Mouse (Mus musculus) myocyte (in vitro differentiated cells): ENCODE measurements around the gene Spns2. TPM values are rescaled to one million over a fixed set of nuclear protein-coding genes. Genes with fewer than 3 reads are reported as not detected.

Experiments used
- H3K27me3 ChIP-seq: one replicate; pipeline ENCODE4 v1.6.1; 2011; ENCODE audit not compliant: control insufficient read depth, insufficient read depth, insufficient read length
- H3K36me3 ChIP-seq: one replicate; pipeline ENCODE4 v1.6.1; 2011; ENCODE audit not compliant: control insufficient read depth, insufficient read depth
- H3K4me2 ChIP-seq: one replicate; pipeline ENCODE4 v1.6.1; 2011; ENCODE audit warnings: low read depth, control low read depth
- H3K4me3 ChIP-seq: one replicate; pipeline ENCODE4 v1.5.1; 2011; ENCODE audit warnings: mild to moderate bottlenecking, control low read depth, moderate library complexity
- H3K79me2 ChIP-seq: one replicate; pipeline ENCODE4 v1.6.1; 2011; ENCODE audit not compliant: control insufficient read depth, insufficient read depth
- H3ac ChIP-seq: one replicate; pipeline ENCODE4 v1.6.1; 2011; ENCODE audit not compliant: control insufficient read depth, insufficient read length
- CEBPB ChIP-seq: IDR thresholded peaks from 2 replicates; pipeline ENCODE4 v1.6.1; 2011; ENCODE audit warnings: mild to moderate bottlenecking, moderate library complexity; ENCODE audit not compliant: poor library complexity, insufficient read depth, severe bottlenecking
- E2F4 ChIP-seq: IDR thresholded peaks from one replicate; pipeline ENCODE4 v1.6.1; 2011; ENCODE audit warnings: mild to moderate bottlenecking, control low read depth, moderate library complexity; ENCODE audit not compliant: insufficient read depth
- MAX ChIP-seq: IDR thresholded peaks from one replicate; pipeline ENCODE4 v1.6.1; 2011; ENCODE audit warnings: low read depth, mild to moderate bottlenecking, control low read depth
- MYOD1 ChIP-seq, 3 experiments: IDR thresholded peaks; one replicate each; pipeline ENCODE4 v1.6.1; 2011; ENCODE audit warnings: control low read depth in 2 of 3, low read depth in 2 of 3, mild to moderate bottlenecking in 2 of 3, moderate library complexity in 1 of 3; ENCODE audit not compliant: insufficient read length in 2 of 3, control insufficient read depth in 1 of 3
- MYOG ChIP-seq, 3 experiments: IDR thresholded peaks; one replicate each; pipeline ENCODE4 v1.6.1; 2011; ENCODE audit warnings: control low read depth in 2 of 3, low read depth in 2 of 3, mild to moderate bottlenecking in 2 of 3; ENCODE audit not compliant: insufficient read length in 2 of 3, control insufficient read depth in 1 of 3, insufficient read depth in 1 of 3
- POLR2A ChIP-seq: IDR thresholded peaks from one replicate; pipeline ENCODE4 v1.6.1; 2011; ENCODE audit warnings: low read depth, mild to moderate bottlenecking, control low read depth, moderate library complexity; ENCODE audit not compliant: insufficient read length
- POLR2AphosphoS2 ChIP-seq: IDR thresholded peaks from one replicate; pipeline ENCODE4 v1.6.1; 2011; ENCODE audit warnings: low read depth, control low read depth; ENCODE audit not compliant: insufficient read length
- REST ChIP-seq: IDR thresholded peaks from one replicate; pipeline ENCODE4 v1.6.1; 2011; ENCODE audit warnings: mild to moderate bottlenecking, control low read depth, moderate library complexity; ENCODE audit not compliant: insufficient read depth, insufficient read length
- SRF ChIP-seq: IDR thresholded peaks from one replicate; pipeline ENCODE4 v1.6.1; 2011; ENCODE audit warnings: low read depth; ENCODE audit not compliant: control insufficient read depth, insufficient read length
- TCF12 ChIP-seq: IDR thresholded peaks from one replicate; pipeline ENCODE4 v1.6.1; 2011; ENCODE audit warnings: mild to moderate bottlenecking, control low read depth; ENCODE audit not compliant: poor library complexity, insufficient read depth, severe bottlenecking
- TCF3 ChIP-seq: IDR thresholded peaks from one replicate; pipeline ENCODE4 v1.6.1; 2011; ENCODE audit warnings: low read depth, control low read depth; ENCODE audit not compliant: insufficient read length
- USF1 ChIP-seq: IDR thresholded peaks from one replicate; pipeline ENCODE4 v1.6.1; 2011; ENCODE audit warnings: low read depth, mild to moderate bottlenecking, control low read depth, moderate library complexity
- polyA plus RNA-seq: library from polyadenylated mRNA; unstranded; fragments of >200 nt; fragmentation: generic; extraction: Trizol; gene quantifications from one replicate; pipeline ENCODE4 v1.2.1, GENCODE M21; 2012; ENCODE audit warnings: missing spikeins

Spns2 gene
- polyA plus RNA-seq, 1 experiment = 0.10 TPM

GRCm38 (mm10) chr11:72455694-72456093 lies 34.0 kb downstream of the Spns2 start:
- Histone ChIP-seq H3K79me2 (no peaks in the 10 kb centered on the region), H3ac (no peak overlapping the region), H3K27me3 (no peaks in the 10 kb centered on the region), H3K4me3 (no peak overlapping the region), H3K36me3 (peaks cover 3% of the 10 kb centered on the region), H3K4me2 (no peak overlapping the region)
- TF ChIP-seq POLR2AphosphoS2 = no peak
- no peak for TF ChIP-seq POLR2A
- no peak for TF ChIP-seq SRF
- no peak for TF ChIP-seq TCF12
- no peak for TF ChIP-seq REST
- no peak for TF ChIP-seq TCF3
- TF ChIP-seq USF1 = no peak

- TF ChIP-seq USF1 (no peak), MYOD1 (IDR thresholded peaks at IDR 0.05; ENCODE audit: control insufficient read depth in 1 of 3, insufficient read length in 2 of 3, low read depth in 2 of 3) (no peak), MYOG (IDR thresholded peaks at IDR 0.05; ENCODE audit: control insufficient read depth in 1 of 3, insufficient read depth in 1 of 3, insufficient read length in 2 of 3, low read depth in 2 of 3) (no peak), POLR2AphosphoS2 (no peak), REST (no peak), POLR2A (no peak)
- Histone ChIP-seq H3K4me3 (no peak overlapping the region), H3K4me2 (no peak overlapping the region), H3ac (no peak overlapping the region), H3K27me3 (no peaks in the 10 kb centered on the region), H3K36me3 (peaks cover 23% of the 10 kb centered on the region), H3K79me2 (no peaks in the 10 kb centered on the region)
These were observed 36.4 kb downstream of the Spns2 start for GRCm38 (mm10) chr11:72453105-72453953.

- TF ChIP-seq TCF3 (no peak), POLR2AphosphoS2 (no peak), POLR2A (no peak), MYOG (IDR thresholded peaks at IDR 0.05; ENCODE audit: control insufficient read depth in 1 of 3, insufficient read depth in 1 of 3, insufficient read length in 2 of 3, low read depth in 2 of 3) (no peak), TCF12 (no peak), USF1 (no peak), MYOD1 (IDR thresholded peaks at IDR 0.05; ENCODE audit: control insufficient read depth in 1 of 3, insufficient read length in 2 of 3, low read depth in 2 of 3) (no peak)
- no peak overlapping the region for H3K4me3 ChIP-seq
- H3K36me3 ChIP-seq = peaks cover 32% of the 10 kb centered on the region
- no peaks in the 10 kb centered on the region for H3K79me2 ChIP-seq
- no peaks in the 10 kb centered on the region for H3K27me3 ChIP-seq
- no peak overlapping the region for H3ac ChIP-seq
- no peak overlapping the region for H3K4me2 ChIP-seq
These were observed 37.5 kb downstream of the Spns2 start for GRCm38 (mm10) chr11:72452140-72452665.

GRCm38 (mm10) chr11:72447475-72447874 lies 42.2 kb downstream of the Spns2 start:
- Histone ChIP-seq H3K79me2 (peaks cover 8% of the 10 kb centered on the region), H3K36me3 (peaks cover 56% of the 10 kb centered on the region), H3K4me2 (no peak overlapping the region), H3K27me3 (no peaks in the 10 kb centered on the region), H3K4me3 (no peak overlapping the region), H3ac (no peak overlapping the region)
- no peak for TF ChIP-seq MYOG (IDR thresholded peaks at IDR 0.05; ENCODE audit: control insufficient read depth in 1 of 3, insufficient read depth in 1 of 3, insufficient read length in 2 of 3, low read depth in 2 of 3)
- TF ChIP-seq CEBPB = no peak
- no peak for TF ChIP-seq MAX
- no peak for TF ChIP-seq USF1
- TF ChIP-seq MYOD1 (IDR thresholded peaks at IDR 0.05; ENCODE audit: control insufficient read depth in 1 of 3, insufficient read length in 2 of 3, low read depth in 2 of 3) = no peak
- no peak for TF ChIP-seq REST
- no peak for TF ChIP-seq TCF3
- no peak for TF ChIP-seq POLR2A
- TF ChIP-seq SRF = no peak
- TF ChIP-seq E2F4 = no peak
- TF ChIP-seq POLR2AphosphoS2 = no peak
- no peak for TF ChIP-seq TCF12

GRCm38 (mm10) chr11:72446311-72447105 lies 43.2 kb downstream of the Spns2 start:
- H3ac ChIP-seq = no peak overlapping the region
- no peaks in the 10 kb centered on the region for H3K27me3 ChIP-seq
- H3K4me3 ChIP-seq = no peak overlapping the region
- no peak overlapping the region for H3K4me2 ChIP-seq
- peaks cover 59% of the 10 kb centered on the region for H3K36me3 ChIP-seq
- H3K79me2 ChIP-seq = peaks cover 18% of the 10 kb centered on the region
- TF ChIP-seq E2F4 (no peak), TCF12 (no peak)
